Mouse (Mus musculus): ENCODE results near the gene Dlec1. TPM values are rescaled to one million over a fixed set of nuclear protein-coding genes. Genes with fewer than 3 reads are reported as not detected.
A peak's percentile ranks its signal among the peaks of the same experiment; 100 is the strongest.

Dlec1 gene
- polyA plus RNA-seq, 1 experiment from 2014 or later = 1.1 TPM

GRCm38 (mm10) chr9:119149601-119150000 is 47.3 kb downstream of the Dlec1 start:
- WGBS = 35% methylated on average over 5 of the region's 5 CpGs
- Histone ChIP-seq H3K9me3 (no peaks in the 10 kb centered on the region), H3K27ac (replicated peaks) (no peak overlapping the region), H3K9ac (no peak overlapping the region), H3K4me1 (replicated peaks) (no peaks in the 10 kb centered on the region), H3K4me3 (no peak overlapping the region), H3K4me2 (no peak overlapping the region), H3K27me3 (no peaks in the 10 kb centered on the region; the same call in 1 of the 2 replicates), H3K36me3 (no peaks in the 10 kb centered on the region)
- ATAC-seq (ENCODE audit: low read depth) = no peak

- Histone ChIP-seq H3K27me3 (peaks cover 12% of the 10 kb centered on the region), H3K4me1 (replicated peaks) (no peaks in the 10 kb centered on the region; the same call in 1 of the 2 replicates), H3K4me3 (no peak overlapping the region), H3K36me3 (no peaks in the 10 kb centered on the region), H3K9ac (no peak overlapping the region), H3K4me2 (no peak overlapping the region), H3K27ac (replicated peaks) (no peak overlapping the region), H3K9me3 (no peaks in the 10 kb centered on the region)
- ATAC-seq (ENCODE audit: low read depth) = no peak
- 58% methylated on average over 2 of the region's 2 CpGs for WGBS
Measured at GRCm38 (mm10) chr9:119151751-119152150, 49.5 kb downstream of the Dlec1 start.

- H3K4me2 ChIP-seq = no peak overlapping the region
- no peak overlapping the region for H3K27ac ChIP-seq (replicated peaks)
- ATAC-seq (ENCODE audit: low read depth) = no peak
- no peaks in the 10 kb centered on the region for H3K9me3 ChIP-seq
- no peaks in the 10 kb centered on the region for H3K36me3 ChIP-seq
- WGBS = 82% methylated on average over 8 of the region's 8 CpGs
- H3K27me3 ChIP-seq = peaks cover 29% of the 10 kb centered on the region
- no peaks in the 10 kb centered on the region; the same call in 1 of the 2 replicates for H3K4me1 ChIP-seq (replicated peaks)
- H3K4me3 ChIP-seq = no peak overlapping the region
- no peak overlapping the region for H3K9ac ChIP-seq
Measured at GRCm38 (mm10) chr9:119155416-119155815, 53.1 kb downstream of the Dlec1 start.

- H3K4me1 ChIP-seq (replicated peaks) = no peaks in the 10 kb centered on the region; the same call in 1 of the 2 replicates
- no peak overlapping the region for H3K9ac ChIP-seq
- H3K4me3 ChIP-seq = peak overlapping the region; percentile 54; the same call in 1 of the 2 replicates
- H3K27me3 ChIP-seq = peaks cover 29% of the 10 kb centered on the region
- 56% methylated on average over 7 of the region's 7 CpGs for WGBS
- H3K27ac ChIP-seq (replicated peaks) = no peak overlapping the region
- H3K9me3 ChIP-seq = no peaks in the 10 kb centered on the region
- peak; percentile 14; the same call in 1 of the 2 replicates for ATAC-seq (ENCODE audit: low read depth)
- H3K4me2 ChIP-seq = peak overlapping the region; percentile 64
- H3K36me3 ChIP-seq = no peaks in the 10 kb centered on the region
Measured at GRCm38 (mm10) chr9:119155826-119156225, 53.5 kb downstream of the Dlec1 start.

GRCm38 (mm10) chr9:119156278-119157201 is 54.3 kb downstream of the Dlec1 start, which contains the start of gene Acaa1b:
Gene Acaa1b, minus strand, starts transcription at chr9:119157093.
- Histone ChIP-seq H3K4me1 (replicated peaks) (no peaks in the 10 kb centered on the region; the same call in 1 of the 2 replicates), H3K27me3 (peaks cover 29% of the 10 kb centered on the region), H3K4me2 (peak within 1 kb of the TSS; percentile 64), H3K27ac (replicated peaks) (no peak within 1 kb of the TSS), H3K36me3 (no peaks in the 10 kb centered on the region), H3K9ac (peak within 1 kb of the TSS; percentile 68), H3K9me3 (no peaks in the 10 kb centered on the region), H3K4me3 (peak within 1 kb of the TSS; percentile 54)
- WGBS = under 1% methylated on average over 65 of the region's 65 CpGs
- ATAC-seq (ENCODE audit: low read depth) = peak; percentile 94

- Histone ChIP-seq H3K27me3 (peaks cover 29% of the 10 kb centered on the region), H3K4me2 (no peak within 1 kb of the TSS), H3K36me3 (no peaks in the 10 kb centered on the region), H3K4me3 (no peak within 1 kb of the TSS), H3K9ac (no peak within 1 kb of the TSS), H3K4me1 (replicated peaks) (no peaks in the 10 kb centered on the region; the same call in 1 of the 2 replicates), H3K27ac (replicated peaks) (no peak within 1 kb of the TSS), H3K9me3 (no peaks in the 10 kb centered on the region)
- no peak for ATAC-seq (ENCODE audit: low read depth)
- 53% methylated on average over 4 of the region's 4 CpGs for WGBS
Measured at GRCm38 (mm10) chr9:119158861-119159260, 56.6 kb downstream of the Dlec1 start, which contains the start of gene Gm47289. Gene Gm47289, plus strand, starts transcription at chr9:119159161.

GRCm38 (mm10) chr9:119160689-119161088 is 58.4 kb downstream of the Dlec1 start:
- no peaks in the 10 kb centered on the region for H3K36me3 ChIP-seq
- no peak overlapping the region for H3K4me3 ChIP-seq
- H3K9me3 ChIP-seq = no peaks in the 10 kb centered on the region
- no peak overlapping the region for H3K27ac ChIP-seq (replicated peaks)
- no peak overlapping the region for H3K4me2 ChIP-seq
- 89% methylated on average over 3 of the region's 3 CpGs for WGBS
- peaks cover 21% of the 10 kb centered on the region for H3K27me3 ChIP-seq
- H3K4me1 ChIP-seq (replicated peaks) = no peaks in the 10 kb centered on the region; the same call in 1 of the 2 replicates
- no peak overlapping the region for H3K9ac ChIP-seq
- no peak for ATAC-seq (ENCODE audit: low read depth)

- Histone ChIP-seq H3K4me3 (no peak overlapping the region), H3K9me3 (0 out of 2 replicates have a peak, but pooled peaks cover 3% of the 10 kb centered on the region), H3K9ac (no peak overlapping the region), H3K27ac (replicated peaks) (no peak overlapping the region), H3K27me3 (no peaks in the 10 kb centered on the region), H3K4me2 (no peak overlapping the region), H3K4me1 (replicated peaks) (no peaks in the 10 kb centered on the region), H3K36me3 (no peaks in the 10 kb centered on the region)
- ATAC-seq (ENCODE audit: low read depth) = no peak
- WGBS = 91% methylated on average over 7 of the region's 7 CpGs
Measured at GRCm38 (mm10) chr9:119164743-119165142, 62.5 kb downstream of the Dlec1 start.

GRCm38 (mm10) chr9:119165548-119165947 is 63.3 kb downstream of the Dlec1 start:
- no peaks in the 10 kb centered on the region for H3K4me1 ChIP-seq (replicated peaks)
- 0 out of 2 replicates have a peak, but pooled peaks cover 3% of the 10 kb centered on the region for H3K9me3 ChIP-seq
- H3K4me2 ChIP-seq = no peak overlapping the region
- H3K36me3 ChIP-seq = no peaks in the 10 kb centered on the region
- H3K9ac ChIP-seq = no peak overlapping the region
- H3K27me3 ChIP-seq = no peaks in the 10 kb centered on the region
- 92% methylated on average over 6 of the region's 6 CpGs for WGBS
- no peak overlapping the region for H3K4me3 ChIP-seq
- H3K27ac ChIP-seq (replicated peaks) = no peak overlapping the region
- ATAC-seq (ENCODE audit: low read depth) = no peak

- no peaks in the 10 kb centered on the region for H3K4me1 ChIP-seq (replicated peaks)
- H3K27ac ChIP-seq (replicated peaks) = no peak overlapping the region
- ATAC-seq (ENCODE audit: low read depth) = no peak
- 0 out of 2 replicates have a peak, but pooled peaks cover 3% of the 10 kb centered on the region for H3K9me3 ChIP-seq
- H3K9ac ChIP-seq = no peak overlapping the region
- H3K27me3 ChIP-seq = no peaks in the 10 kb centered on the region
- no peak overlapping the region for H3K4me3 ChIP-seq
- H3K4me2 ChIP-seq = no peak overlapping the region
- 95% methylated on average over 2 of the region's 2 CpGs for WGBS
- no peaks in the 10 kb centered on the region for H3K36me3 ChIP-seq
Measured at GRCm38 (mm10) chr9:119167608-119168007, 65.3 kb downstream of the Dlec1 start.

- no peaks in the 10 kb centered on the region for H3K9me3 ChIP-seq
- no peak overlapping the region for H3K4me3 ChIP-seq
- no peak overlapping the region for H3K4me2 ChIP-seq
- H3K36me3 ChIP-seq = no peaks in the 10 kb centered on the region
- WGBS = 93% methylated on average over 11 of the region's 11 CpGs
- H3K4me1 ChIP-seq (replicated peaks) = no peaks in the 10 kb centered on the region
- H3K9ac ChIP-seq = no peak overlapping the region
- no peak for ATAC-seq (ENCODE audit: low read depth)
- H3K27ac ChIP-seq (replicated peaks) = no peak overlapping the region
- no peaks in the 10 kb centered on the region for H3K27me3 ChIP-seq
Measured at GRCm38 (mm10) chr9:119179292-119179691, 77.0 kb downstream of the Dlec1 start.

GRCm38 (mm10) chr9:119181241-119181728 is 79.0 kb downstream of the Dlec1 start:
- WGBS = 48% methylated on average over 3 of the region's 3 CpGs

More at GRCm38 (mm10) chr9:119181241-119181728, 79.0 kb downstream of the Dlec1 start:
- Histone ChIP-seq H3K27ac (replicated peaks) (no peak overlapping the region), H3K4me3 (no peak overlapping the region), H3K4me2 (no peak overlapping the region), H3K27me3 (no peaks in the 10 kb centered on the region), H3K36me3 (no peaks in the 10 kb centered on the region), H3K9me3 (no peaks in the 10 kb centered on the region), H3K4me1 (replicated peaks) (no peaks in the 10 kb centered on the region), H3K9ac (no peak overlapping the region)
- ATAC-seq (ENCODE audit: low read depth) = 0 out of 2 replicates have a peak, but pooled peaks have one; percentile 11
